Mouse (Mus musculus): ENCODE data around the gene Ipo9. TPM values are rescaled to one million over a fixed set of nuclear protein-coding genes. Genes with fewer than 3 reads are reported as not detected.

Gene Ipo9
- polyA plus RNA-seq, 1 experiment from 2014 or later: 156 TPM

DNA sequence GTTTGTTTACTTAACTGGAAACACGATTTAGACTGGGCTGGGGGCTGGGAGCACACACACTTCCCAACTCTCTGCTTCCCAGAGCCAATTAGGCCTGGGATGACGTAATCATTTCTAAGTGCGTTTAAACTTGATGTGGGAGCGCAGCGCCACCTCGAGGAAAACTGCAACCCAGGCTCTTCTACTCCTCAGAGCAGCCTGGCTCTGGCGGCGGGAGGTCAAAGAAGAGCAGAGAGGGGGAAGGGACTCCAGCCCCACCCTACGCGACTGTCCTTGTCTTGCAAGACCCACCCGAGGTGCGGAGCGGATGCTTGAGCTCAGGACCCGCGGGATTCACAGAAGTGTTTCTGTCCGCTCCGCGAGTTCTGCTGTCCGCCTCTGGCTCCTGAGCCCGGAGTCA is 62.1 kb downstream of the Ipo9 start:
- Histone ChIP-seq H3K27ac (ENCODE audit: low read depth, low read length) (no peak overlapping the region), H3K36me3 (ENCODE audit: control insufficient read depth, insufficient read depth, low read length) (no peaks in the 10 kb centered on the region), H3K9ac (replicated peaks; ENCODE audit: low read depth, low read length) (peak overlapping the region; percentile 65), H3K4me3 (ENCODE audit: low read depth, low read length) (peak overlapping the region; percentile 37), H3K9me3 (ENCODE audit: control insufficient read depth, low read length) (no peaks in the 10 kb centered on the region), H3K4me1 (ENCODE audit: control insufficient read depth, insufficient read depth, low read length) (peaks cover 9% of the 10 kb centered on the region; the same call in 1 of the 2 replicates), H3K4me2 (ENCODE audit: low read depth, low read length) (peak overlapping the region; percentile 93), H3K27me3 (ENCODE audit: control insufficient read depth, insufficient read depth, low read length) (no peaks in the 10 kb centered on the region)
- WGBS: 1% methylated on average over 20 of the region's 20 CpGs
- ATAC-seq (ENCODE audit: low read depth): peak; percentile 82

DNA sequence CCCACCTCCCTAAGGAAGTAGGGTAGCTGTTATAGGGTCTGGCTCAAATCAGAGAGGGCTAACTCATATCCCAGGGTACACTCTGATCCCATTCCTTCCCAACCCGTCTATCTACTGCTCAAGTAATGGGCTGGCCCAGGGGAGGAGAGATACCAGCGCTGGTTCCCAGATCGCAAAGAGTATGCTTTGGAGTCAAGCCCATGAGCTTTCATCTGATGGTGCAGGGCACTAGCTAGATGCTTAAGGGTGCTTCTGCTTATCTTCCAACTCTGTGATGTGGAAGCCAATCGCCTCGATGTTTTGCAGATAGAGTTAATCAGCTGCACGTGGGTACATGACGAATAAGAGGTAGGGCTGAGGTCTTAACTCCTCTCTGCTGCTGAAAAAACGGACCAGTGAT is 62.7 kb downstream of the Ipo9 start:
- ATAC-seq (ENCODE audit: low read depth): no peak
- H3K9me3 ChIP-seq (ENCODE audit: control insufficient read depth, low read length): no peaks in the 10 kb centered on the region
- H3K36me3 ChIP-seq (ENCODE audit: control insufficient read depth, insufficient read depth, low read length): no peaks in the 10 kb centered on the region
- H3K27me3 ChIP-seq (ENCODE audit: control insufficient read depth, insufficient read depth, low read length): no peaks in the 10 kb centered on the region
- no peak overlapping the region for H3K9ac ChIP-seq (replicated peaks; ENCODE audit: low read depth, low read length)
- no peak overlapping the region for H3K4me2 ChIP-seq (ENCODE audit: low read depth, low read length)
- WGBS: 78% methylated on average over 8 of the region's 8 CpGs
- H3K4me3 ChIP-seq (ENCODE audit: low read depth, low read length): no peak overlapping the region
- H3K4me1 ChIP-seq (ENCODE audit: control insufficient read depth, insufficient read depth, low read length): peaks cover 4% of the 10 kb centered on the region; the same call in 1 of the 2 replicates
- H3K27ac ChIP-seq (ENCODE audit: low read depth, low read length): no peak overlapping the region

DNA sequence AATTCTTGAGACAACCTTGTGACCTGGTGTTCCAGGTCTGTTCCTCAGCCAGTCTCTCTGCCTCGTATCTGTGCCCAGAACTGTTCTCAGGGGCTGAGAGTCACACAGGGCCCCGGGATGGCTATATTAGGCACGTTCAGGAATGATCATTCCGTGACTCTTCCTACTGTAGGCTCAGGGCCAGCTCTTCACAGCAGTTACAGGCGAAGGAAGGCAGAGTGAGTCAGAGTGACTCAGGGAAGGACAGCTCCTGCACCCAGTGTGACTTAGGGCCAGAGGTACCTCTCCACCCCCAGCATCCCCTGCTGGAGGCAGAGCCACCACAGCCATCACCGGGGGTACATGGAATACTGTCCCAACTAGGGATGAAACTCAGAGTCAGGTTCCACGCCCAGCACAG is 63.3 kb downstream of the Ipo9 start:
- H3K27me3 ChIP-seq (ENCODE audit: control insufficient read depth, insufficient read depth, low read length): no peaks in the 10 kb centered on the region

DNA sequence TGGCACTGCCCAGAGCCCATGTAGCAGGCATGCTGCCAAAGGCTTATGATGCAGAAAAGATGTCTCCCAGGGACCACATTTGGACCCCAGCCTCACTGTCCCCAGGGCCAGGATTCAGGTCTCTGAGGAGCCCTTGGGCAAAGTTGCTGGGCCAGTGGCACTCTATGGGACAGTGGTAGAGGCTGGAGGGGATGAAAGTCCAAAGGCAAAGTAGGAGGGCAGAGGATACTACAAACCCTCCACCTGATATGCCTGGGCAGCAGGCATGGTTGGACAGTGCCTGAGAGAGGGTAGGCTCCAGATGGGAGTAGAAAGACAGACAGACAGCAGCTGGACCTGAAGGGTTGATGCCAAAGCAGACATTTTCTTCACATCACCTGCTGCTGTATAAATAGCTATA is 63.9 kb downstream of the Ipo9 start:
- Histone ChIP-seq H3K27me3 (ENCODE audit: control insufficient read depth, insufficient read depth, low read length) (no peaks in the 10 kb centered on the region), H3K9me3 (ENCODE audit: control insufficient read depth, low read length) (no peaks in the 10 kb centered on the region), H3K4me3 (ENCODE audit: low read depth, low read length) (no peak overlapping the region), H3K27ac (ENCODE audit: low read depth, low read length) (no peak overlapping the region), H3K4me2 (ENCODE audit: low read depth, low read length) (no peak overlapping the region), H3K4me1 (ENCODE audit: control insufficient read depth, insufficient read depth, low read length) (no peaks in the 10 kb centered on the region), H3K36me3 (ENCODE audit: control insufficient read depth, insufficient read depth, low read length) (no peaks in the 10 kb centered on the region), H3K9ac (replicated peaks; ENCODE audit: low read depth, low read length) (no peak overlapping the region)
- no peak for ATAC-seq (ENCODE audit: low read depth)

More for the DNA sequence above, 63.3 kb downstream of the Ipo9 start:
- no peak overlapping the region for H3K4me3 ChIP-seq (ENCODE audit: low read depth, low read length)
- ATAC-seq (ENCODE audit: low read depth): no peak
- H3K27ac ChIP-seq (ENCODE audit: low read depth, low read length): no peak overlapping the region
- no peaks in the 10 kb centered on the region for H3K9me3 ChIP-seq (ENCODE audit: control insufficient read depth, low read length)
- no peaks in the 10 kb centered on the region for H3K4me1 ChIP-seq (ENCODE audit: control insufficient read depth, insufficient read depth, low read length)
- H3K4me2 ChIP-seq (ENCODE audit: low read depth, low read length): no peak overlapping the region
- no peak overlapping the region for H3K9ac ChIP-seq (replicated peaks; ENCODE audit: low read depth, low read length)
- no peaks in the 10 kb centered on the region for H3K36me3 ChIP-seq (ENCODE audit: control insufficient read depth, insufficient read depth, low read length)
- 83% methylated on average over 7 of the region's 7 CpGs for WGBS

DNA sequence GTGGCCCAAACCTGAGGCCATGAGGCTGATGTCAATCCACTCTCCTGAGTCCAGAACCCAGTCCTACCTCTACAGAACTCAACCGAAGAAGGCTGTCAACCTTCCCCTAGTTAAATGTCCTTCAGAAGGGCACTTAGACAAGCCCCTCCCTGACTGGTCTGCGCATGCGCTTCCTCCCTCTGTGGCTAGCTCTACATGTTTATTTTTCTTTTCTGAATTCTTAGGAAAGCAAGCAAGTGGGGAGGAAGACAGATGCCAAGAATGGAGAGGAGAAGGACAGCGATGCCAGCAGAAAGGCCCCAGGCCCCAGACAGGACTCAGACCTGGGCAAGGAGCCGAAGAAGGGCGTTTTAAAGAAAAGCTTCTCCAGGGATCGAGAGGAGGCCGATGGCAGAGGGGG is 66.9 kb downstream of the Ipo9 start:
- no peak overlapping the region for H3K27ac ChIP-seq (ENCODE audit: low read depth, low read length)
- ATAC-seq (ENCODE audit: low read depth): no peak
- no peaks in the 10 kb centered on the region for H3K27me3 ChIP-seq (ENCODE audit: control insufficient read depth, insufficient read depth, low read length)

DNA sequence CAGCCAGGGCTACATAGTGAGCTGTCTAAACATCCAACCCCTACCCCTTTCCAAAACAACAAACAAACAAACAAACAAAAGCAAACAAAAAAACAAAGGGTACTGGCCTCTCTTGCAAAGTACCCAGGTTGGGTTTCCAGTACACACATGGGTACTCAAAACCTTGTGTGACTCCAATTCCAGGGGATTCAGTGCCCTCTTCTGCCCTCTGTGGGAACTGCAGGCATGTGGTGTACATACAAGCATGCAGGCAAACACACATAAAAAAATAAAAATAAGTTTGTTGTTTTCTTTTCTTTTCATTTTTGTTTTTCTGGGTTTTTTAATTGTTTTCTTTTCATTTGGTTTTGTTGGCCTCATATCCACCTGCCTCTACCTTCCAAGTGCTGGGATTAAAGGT is 68.2 kb downstream of the Ipo9 start:
- H3K4me3 ChIP-seq (ENCODE audit: low read depth, low read length): no peak overlapping the region
- H3K27me3 ChIP-seq (ENCODE audit: control insufficient read depth, insufficient read depth, low read length): no peaks in the 10 kb centered on the region
- H3K4me2 ChIP-seq (ENCODE audit: low read depth, low read length): no peak overlapping the region
- no peak overlapping the region for H3K9ac ChIP-seq (replicated peaks; ENCODE audit: low read depth, low read length)
- H3K36me3 ChIP-seq (ENCODE audit: control insufficient read depth, insufficient read depth, low read length): no peaks in the 10 kb centered on the region
- H3K9me3 ChIP-seq (ENCODE audit: control insufficient read depth, low read length): no peaks in the 10 kb centered on the region
- no peak overlapping the region for H3K27ac ChIP-seq (ENCODE audit: low read depth, low read length)
- no peaks in the 10 kb centered on the region for H3K4me1 ChIP-seq (ENCODE audit: control insufficient read depth, insufficient read depth, low read length)
- no peak for ATAC-seq (ENCODE audit: low read depth)

More for the DNA sequence above, 66.9 kb downstream of the Ipo9 start:
- no peak overlapping the region for H3K4me3 ChIP-seq (ENCODE audit: low read depth, low read length)
- no peak overlapping the region for H3K4me2 ChIP-seq (ENCODE audit: low read depth, low read length)
- H3K4me1 ChIP-seq (ENCODE audit: control insufficient read depth, insufficient read depth, low read length): no peaks in the 10 kb centered on the region
- H3K9me3 ChIP-seq (ENCODE audit: control insufficient read depth, low read length): no peaks in the 10 kb centered on the region
- H3K36me3 ChIP-seq (ENCODE audit: control insufficient read depth, insufficient read depth, low read length): no peaks in the 10 kb centered on the region
- 89% methylated on average over 8 of the region's 8 CpGs for WGBS
- H3K9ac ChIP-seq (replicated peaks; ENCODE audit: low read depth, low read length): no peak overlapping the region

DNA sequence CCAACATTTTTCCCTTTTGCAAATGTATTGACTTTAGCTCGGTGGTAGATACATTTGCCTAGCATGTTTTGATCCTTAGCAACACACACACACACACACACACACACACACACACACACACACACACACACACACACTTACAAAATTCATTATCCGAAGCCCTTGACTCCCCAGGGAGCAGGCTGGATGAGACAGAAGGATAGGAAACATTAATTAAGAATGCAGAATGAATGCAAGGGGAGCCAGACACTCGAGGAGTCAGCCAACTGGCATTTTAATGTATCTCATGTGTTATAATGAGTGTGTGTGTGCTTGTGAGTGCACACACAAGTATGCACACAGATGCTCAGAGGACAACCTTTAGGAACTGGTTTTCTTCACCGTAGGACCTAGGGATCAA is 68.8 kb downstream of the Ipo9 start:
- Histone ChIP-seq H3K4me1 (ENCODE audit: control insufficient read depth, insufficient read depth, low read length) (no peaks in the 10 kb centered on the region), H3K9me3 (ENCODE audit: control insufficient read depth, low read length) (no peaks in the 10 kb centered on the region), H3K4me3 (ENCODE audit: low read depth, low read length) (no peak overlapping the region), H3K27ac (ENCODE audit: low read depth, low read length) (no peak overlapping the region), H3K4me2 (ENCODE audit: low read depth, low read length) (no peak overlapping the region), H3K27me3 (ENCODE audit: control insufficient read depth, insufficient read depth, low read length) (no peaks in the 10 kb centered on the region), H3K36me3 (ENCODE audit: control insufficient read depth, insufficient read depth, low read length) (no peaks in the 10 kb centered on the region), H3K9ac (replicated peaks; ENCODE audit: low read depth, low read length) (no peak overlapping the region)
- ATAC-seq (ENCODE audit: low read depth): no peak
- WGBS: 57% methylated on average over 4 of the region's 4 CpGs

DNA sequence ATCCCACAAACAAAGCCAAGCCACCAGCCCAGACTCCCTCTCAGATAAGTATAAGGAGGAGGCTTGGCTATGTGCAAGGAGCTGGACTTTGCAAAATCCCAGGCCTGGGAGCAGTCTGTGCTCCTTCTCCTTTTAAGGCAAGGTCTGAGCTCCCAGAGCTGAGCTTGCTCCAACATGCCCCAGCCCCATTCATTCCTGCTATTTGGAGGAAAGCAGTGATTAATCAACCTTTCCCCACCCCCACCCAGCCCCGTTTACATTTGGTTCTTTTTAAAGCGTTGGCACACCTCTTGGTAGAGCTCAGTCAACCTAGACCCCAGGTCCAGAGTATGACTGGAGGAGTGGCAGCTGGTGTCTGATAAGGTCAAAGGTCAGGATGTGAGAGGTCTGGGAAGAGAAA is 71.2 kb downstream of the Ipo9 start:
- Histone ChIP-seq H3K9ac (replicated peaks; ENCODE audit: low read depth, low read length) (no peak overlapping the region), H3K36me3 (ENCODE audit: control insufficient read depth, insufficient read depth, low read length) (no peaks in the 10 kb centered on the region), H3K9me3 (ENCODE audit: control insufficient read depth, low read length) (no peaks in the 10 kb centered on the region), H3K27me3 (ENCODE audit: control insufficient read depth, insufficient read depth, low read length) (no peaks in the 10 kb centered on the region), H3K27ac (ENCODE audit: low read depth, low read length) (no peak overlapping the region), H3K4me2 (ENCODE audit: low read depth, low read length) (no peak overlapping the region), H3K4me3 (ENCODE audit: low read depth, low read length) (no peak overlapping the region), H3K4me1 (ENCODE audit: control insufficient read depth, insufficient read depth, low read length) (no peaks in the 10 kb centered on the region)
- 44% methylated on average over 2 of the region's 2 CpGs for WGBS
- no peak for ATAC-seq (ENCODE audit: low read depth)

DNA sequence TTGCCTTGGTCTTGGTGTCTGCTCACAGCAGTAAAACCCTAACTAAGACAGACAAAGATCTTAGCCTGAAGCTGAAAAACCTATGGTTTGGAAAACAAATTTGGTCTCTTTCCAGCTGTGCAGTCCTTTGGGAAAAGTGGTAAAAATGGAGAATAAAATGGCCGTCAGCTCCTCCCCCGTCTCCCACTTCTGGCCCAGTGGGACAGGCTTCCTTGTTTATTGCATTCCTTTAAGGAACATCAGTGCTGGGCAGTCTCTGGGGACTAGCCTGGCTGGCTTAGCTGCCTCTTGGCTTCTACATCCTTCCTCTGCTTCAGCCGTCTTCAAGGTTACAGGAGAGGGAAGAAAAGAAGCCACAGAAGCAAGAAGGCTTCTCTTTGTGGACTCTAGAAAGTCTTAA is 78.3 kb downstream of the Ipo9 start:
- no peaks in the 10 kb centered on the region for H3K36me3 ChIP-seq (ENCODE audit: control insufficient read depth, insufficient read depth, low read length)
- no peak overlapping the region for H3K4me3 ChIP-seq (ENCODE audit: low read depth, low read length)
- H3K9me3 ChIP-seq (ENCODE audit: control insufficient read depth, low read length): no peaks in the 10 kb centered on the region
- no peaks in the 10 kb centered on the region for H3K27me3 ChIP-seq (ENCODE audit: control insufficient read depth, insufficient read depth, low read length)
- WGBS: 48% methylated on average over 3 of the region's 3 CpGs
- H3K4me2 ChIP-seq (ENCODE audit: low read depth, low read length): no peak overlapping the region
- no peak overlapping the region for H3K9ac ChIP-seq (replicated peaks; ENCODE audit: low read depth, low read length)
- no peak for ATAC-seq (ENCODE audit: low read depth)
- no peaks in the 10 kb centered on the region for H3K4me1 ChIP-seq (ENCODE audit: control insufficient read depth, insufficient read depth, low read length)
- H3K27ac ChIP-seq (ENCODE audit: low read depth, low read length): no peak overlapping the region

Data from neural tube, embryonic 14.5 days (tissue).